Mouse (Mus musculus): ENCODE data around the gene Gpr88.
"Not testable (repeated sequence)": the region's sequence is repeated elsewhere in the genome, so short reads cannot be mapped to it uniquely, and the experiment has no call there.

Gene Gpr88

DNA sequence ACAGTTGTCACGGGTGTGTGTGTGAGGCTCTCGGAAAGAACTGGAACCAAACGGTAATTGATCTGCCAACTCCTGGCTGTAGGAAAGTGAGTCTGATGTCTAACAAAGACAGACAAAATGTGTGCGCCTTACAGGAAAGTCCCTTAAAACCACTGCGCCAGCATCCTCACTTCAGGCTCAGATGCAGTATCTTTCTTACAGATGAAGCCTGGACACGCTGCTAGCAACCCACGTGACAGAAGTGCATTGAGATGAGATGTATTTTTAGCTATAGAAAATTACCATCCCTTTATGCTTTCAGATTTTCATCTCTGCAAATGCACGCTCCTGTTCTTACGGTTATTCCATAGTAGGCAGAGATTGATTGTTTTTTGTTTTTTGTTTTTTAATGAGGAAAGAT, 10.6 kb downstream of the Gpr88 start:
- no peak for DNase-seq (ENCODE audit: extremely low spot score, low spot score)

DNA sequence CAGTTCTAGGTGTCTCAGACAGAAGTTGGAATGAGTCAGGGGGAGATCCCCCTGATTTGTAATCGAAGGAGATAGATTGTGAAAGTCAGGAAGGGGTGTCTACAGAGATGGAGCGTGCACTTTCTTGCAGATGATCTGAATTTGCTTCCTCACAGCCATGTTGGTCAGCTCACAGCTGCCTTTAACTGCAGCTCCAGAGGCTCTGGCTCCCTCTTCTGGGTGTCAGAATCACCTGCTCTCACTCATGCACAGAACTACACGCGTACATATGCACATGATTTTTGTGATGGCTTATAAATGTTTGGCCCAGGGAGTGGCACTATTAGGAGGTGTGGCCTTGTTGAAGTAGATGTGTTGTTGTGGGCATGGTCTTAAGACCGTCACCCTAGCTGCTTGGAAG, 15.8 kb downstream of the Gpr88 start:
- no peak for DNase-seq (ENCODE audit: extremely low spot score, low spot score)

DNA sequence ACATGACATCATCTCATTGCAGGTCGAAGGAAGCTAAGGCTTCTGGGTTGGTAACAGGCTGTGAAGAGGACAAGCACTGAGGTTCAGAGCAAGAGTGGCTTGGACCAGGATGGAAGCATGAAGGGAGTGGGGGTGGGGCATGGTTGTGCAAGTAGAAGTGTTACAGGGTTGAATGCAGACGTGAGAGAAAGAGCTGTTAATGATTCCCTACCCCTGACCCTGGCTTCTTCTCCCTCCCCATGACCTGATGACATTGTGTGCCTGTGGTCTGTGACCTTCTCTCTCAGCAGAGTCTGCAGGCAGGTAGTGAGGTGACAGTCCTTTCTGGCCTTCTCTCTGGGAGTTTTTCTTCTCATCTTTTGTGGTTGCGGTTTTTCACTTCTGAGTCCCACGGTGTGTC, 16.4 kb downstream of the Gpr88 start:
- no peak for DNase-seq (ENCODE audit: extremely low spot score, low spot score)

DNA sequence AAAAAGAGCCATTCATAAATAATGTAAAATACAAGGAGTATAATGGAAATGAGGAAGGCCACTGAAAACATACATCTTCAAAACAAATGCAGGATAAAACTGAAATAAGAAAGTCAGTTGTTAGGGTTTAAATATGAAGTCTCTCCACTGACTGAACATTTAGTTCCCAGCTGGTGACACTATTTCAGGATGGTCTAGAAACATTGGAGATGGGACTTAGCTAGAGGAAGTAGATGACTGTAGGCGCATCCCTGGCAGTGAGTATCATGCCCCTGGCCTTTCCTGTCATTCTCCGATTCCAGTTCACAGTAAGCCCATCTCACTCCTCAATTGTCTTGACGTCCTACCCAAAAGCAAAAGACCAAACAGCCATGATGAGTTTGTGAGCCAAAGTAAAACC, 19.8 kb downstream of the Gpr88 start:
- no peak for DNase-seq (ENCODE audit: extremely low spot score, low spot score)

DNA sequence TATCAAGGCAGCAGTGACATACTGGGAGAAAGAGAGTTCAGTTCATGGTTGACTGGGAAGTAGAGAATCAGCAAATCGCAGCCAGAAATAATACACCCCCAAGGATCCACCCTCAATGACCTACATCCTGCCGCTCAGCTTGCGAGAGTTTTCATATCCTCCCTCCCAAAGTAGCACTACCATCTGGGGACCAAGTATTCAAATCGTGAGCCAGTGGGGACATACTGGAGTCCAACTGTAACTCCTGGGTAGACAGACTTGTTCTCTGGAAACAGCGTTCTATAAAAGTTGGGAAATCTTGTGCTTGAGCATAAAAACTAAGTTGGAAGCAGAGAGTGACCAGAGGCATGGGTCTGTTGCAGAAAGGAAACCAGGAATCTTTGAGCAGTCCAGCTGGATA, 20.5 kb downstream of the Gpr88 start:
- no peak for DNase-seq (ENCODE audit: extremely low spot score, low spot score)

DNA sequence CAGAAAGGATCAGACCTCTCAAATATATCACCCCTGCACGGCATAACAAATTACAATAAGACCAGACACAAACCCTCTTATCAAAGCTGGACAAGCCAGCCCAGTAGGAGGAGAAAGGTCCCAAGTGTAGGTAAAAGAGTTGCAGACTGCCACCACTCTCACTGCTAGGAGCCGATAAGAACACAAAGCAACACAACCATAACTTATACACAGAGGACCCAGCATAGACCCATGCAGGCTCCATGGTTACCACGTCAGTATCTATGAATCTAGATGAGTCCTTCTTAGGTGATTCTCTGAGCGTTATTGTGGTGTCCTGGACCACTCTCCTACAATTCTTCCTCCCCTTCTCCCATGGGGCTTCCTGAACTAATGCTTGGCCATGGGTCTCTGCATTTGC, 24.0 kb downstream of the Gpr88 start:
- no peak for DNase-seq (ENCODE audit: extremely low spot score, low spot score)

DNA sequence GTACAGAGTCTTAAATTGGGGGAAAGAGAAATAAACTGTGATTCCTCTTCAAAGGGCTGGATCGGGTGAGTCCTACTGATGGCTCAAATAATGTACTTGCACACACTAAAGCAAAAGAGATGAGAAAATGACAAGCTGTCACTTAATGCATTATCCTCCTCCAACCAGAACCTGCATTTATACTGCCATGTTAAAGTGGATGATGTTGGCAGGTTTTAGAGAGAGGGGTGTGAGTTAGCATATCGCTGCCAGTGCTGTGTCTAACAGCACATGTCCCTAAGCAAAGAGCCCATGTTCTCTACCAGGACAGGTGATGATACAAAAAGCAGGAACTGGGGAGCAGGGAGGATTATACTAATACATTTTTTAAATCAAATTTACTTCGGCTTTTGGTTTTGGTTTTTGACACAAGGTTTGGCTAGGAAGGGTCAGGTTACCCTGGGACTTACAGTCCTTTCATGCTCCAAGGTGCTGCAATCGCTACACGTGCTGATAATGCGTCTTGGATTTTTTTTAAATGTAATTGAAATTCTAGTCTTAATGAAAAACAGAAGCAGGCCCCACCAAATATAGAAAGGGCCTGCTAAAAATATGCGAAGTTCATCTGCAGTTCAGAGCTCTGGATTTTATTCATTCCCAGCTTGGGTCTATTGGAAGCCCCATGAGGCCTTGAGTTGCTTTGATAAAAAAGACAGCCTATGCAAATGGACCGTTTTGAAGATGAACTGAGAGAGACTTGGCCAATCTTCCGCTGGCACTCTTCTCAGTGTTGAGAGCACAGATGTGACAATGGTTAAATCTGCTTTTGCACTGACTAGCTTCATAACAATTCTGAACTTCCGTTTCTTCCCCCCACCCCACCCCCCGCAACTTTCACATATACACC, 24.7 kb downstream of the Gpr88 start:
- DNase-seq (ENCODE audit: extremely low spot score, low spot score) = no peak

DNA sequence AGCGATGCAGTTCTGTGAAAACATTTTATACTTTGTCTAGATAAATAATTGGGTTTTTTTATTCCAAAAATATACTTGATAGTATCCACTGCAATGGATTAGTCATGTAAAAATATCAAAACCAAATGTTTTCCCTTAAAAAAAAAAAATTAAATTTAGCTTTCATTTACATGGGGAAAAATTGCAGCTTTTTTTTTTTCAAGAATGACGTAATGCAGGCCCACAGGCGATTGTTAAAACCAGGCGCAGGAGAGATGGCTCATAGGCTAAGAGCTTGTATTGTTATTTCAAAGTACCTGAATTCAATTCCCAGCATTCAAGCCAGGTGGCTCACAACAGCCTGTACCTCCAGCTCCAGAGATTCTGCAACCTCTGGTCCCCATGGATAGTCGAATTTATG, 25.9 kb downstream of the Gpr88 start:
- DNase-seq (ENCODE audit: extremely low spot score, low spot score) = no peak

DNA sequence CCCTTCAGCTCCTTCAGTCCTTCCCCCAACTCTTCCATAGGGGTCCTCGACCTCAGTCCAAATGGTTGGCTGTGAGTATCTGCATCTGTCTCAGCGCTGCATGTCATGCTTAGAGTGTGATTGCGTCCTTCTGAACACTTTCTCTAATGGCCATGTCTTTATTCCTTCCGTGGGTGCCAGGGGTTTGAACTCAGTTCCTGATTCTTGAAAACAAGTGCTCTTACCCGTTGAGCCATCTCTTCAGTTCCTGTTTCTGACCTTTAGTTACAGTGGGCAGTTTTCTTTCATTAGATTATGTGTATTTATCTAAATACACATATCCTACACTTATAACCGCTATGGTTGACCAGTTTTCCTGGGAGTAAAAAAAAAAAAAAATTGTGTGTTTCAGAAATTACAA, 26.4 kb downstream of the Gpr88 start:
- no peak for DNase-seq (ENCODE audit: extremely low spot score, low spot score)

DNA sequence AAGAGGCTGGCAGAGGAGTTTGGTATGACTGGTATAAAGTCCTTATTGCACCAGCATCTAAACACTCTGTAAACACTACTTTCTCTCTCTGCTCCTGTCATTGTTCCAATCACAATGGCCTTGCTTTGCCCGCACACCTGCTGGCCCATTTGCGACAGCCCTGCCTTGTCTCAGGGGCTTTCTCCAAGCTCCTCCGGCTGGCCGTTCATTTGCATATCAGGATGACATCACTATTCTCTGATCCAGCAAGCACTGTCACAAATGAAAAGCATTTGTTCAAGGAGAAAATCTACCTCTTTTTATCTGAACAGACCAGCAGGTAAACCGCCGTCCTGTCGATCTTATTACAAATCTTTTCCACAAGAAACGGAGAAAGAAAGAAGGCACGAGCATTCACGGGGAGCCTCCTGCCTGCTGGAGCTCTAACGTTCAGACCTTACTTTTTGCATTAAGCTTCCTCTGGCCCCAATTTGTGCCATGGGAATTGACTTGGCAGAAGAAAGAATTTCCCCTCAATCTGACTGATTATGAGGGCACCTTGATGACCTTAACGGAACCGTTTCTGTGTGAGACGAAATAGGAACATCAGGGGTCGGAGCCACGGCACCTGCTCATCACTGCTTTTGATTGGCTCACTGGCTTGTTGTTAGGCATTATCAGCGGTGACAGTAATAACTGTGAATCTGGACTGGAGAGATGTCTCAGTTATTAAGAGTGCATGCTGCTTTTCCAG, 30.6 kb downstream of the Gpr88 start:
- DNase-seq (ENCODE audit: extremely low spot score, low spot score) = no peak

DNA sequence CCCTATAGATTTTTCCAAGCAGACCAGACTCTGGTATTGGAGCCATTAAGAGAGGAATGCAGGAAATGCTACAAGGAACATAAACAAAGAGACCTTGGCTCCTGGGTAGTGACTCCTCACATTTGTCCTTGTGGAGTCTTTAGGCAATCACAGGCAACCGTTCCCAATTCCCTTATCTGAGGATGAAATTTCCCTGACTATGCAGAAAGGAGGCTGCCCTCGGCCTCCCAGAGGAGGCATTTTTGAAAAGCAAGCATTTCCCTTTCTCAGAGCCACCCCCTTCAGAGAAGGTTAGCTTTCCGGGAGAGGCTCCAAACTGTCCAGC, 31.7 kb downstream of the Gpr88 start:
- no peak for DNase-seq (ENCODE audit: extremely low spot score, low spot score)

DNA sequence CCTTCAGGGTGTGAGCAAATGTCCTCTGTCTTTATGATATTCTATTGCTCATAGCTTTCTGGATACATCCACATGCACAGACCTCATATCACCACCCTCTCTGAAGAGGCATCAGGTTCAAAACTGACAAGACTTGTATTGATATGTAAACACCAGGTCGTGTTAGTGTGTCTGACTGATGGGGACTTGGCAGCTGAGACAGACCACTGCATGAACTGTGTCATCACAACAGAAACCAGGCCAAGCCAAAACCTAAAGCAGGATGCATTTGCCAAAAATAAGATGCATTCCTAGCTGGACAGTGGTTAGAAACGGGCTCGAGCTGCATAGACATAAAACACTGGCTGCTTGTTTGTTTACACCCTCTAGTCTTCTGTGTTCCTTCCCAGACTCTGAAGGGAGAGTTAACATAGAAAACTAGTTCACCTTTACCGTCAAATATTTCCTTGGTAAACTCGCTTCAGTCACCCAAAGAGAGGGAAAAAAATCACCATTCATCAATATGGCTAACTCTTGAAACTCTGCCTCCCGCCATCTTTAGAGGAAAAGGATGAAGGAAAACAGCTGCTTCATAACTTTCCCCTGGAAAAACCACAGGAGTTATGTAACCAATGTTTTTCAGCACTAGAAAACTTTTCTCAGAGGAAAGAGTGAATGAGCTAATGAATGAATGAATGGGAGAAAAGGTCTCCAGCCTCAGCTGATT, 32.2 kb downstream of the Gpr88 start:
- no peak for DNase-seq (ENCODE audit: extremely low spot score, low spot score)

DNA sequence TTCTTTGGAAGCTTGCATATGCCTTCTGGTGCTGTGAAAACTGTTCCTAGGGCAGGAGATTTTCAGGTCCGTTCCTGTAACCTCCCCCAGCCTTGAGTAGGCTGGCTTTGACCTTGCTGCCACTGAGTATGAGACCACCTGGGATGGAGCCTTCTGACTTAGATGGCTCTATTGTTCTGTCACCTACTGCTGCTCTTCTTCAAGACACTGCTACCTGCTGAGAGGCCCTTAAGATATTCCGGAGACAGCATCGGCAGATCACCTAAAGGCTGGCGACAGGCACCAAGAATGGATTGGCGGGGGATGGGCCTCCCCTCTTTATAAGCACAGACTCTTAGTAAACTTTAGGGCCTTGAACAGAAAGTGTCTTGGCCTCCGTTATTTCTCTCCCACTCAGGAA, 35.9 kb downstream of the Gpr88 start:
- not testable (repeated sequence) for DNase-seq (ENCODE audit: extremely low spot score, low spot score)

DNA sequence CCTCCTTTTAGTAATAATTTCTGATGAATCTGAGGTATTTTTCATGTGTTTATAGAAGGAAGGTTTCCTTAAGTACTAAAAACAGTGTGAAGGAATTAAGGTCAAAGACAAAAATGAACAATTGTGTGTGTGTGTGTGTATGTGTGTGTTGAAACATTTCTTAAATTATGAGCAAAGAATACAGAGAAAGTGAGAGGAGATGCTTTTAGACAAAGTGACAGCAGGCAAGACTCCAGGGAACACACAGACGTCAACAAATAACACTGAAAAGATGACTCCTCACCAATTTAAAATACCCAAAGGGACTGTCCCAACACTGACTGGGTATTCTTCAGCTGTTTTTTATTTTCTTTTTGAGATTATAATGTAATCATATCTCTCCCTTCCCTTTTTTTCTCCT, 37.0 kb downstream of the Gpr88 start:
- no peak for DNase-seq (ENCODE audit: extremely low spot score, low spot score)

DNA sequence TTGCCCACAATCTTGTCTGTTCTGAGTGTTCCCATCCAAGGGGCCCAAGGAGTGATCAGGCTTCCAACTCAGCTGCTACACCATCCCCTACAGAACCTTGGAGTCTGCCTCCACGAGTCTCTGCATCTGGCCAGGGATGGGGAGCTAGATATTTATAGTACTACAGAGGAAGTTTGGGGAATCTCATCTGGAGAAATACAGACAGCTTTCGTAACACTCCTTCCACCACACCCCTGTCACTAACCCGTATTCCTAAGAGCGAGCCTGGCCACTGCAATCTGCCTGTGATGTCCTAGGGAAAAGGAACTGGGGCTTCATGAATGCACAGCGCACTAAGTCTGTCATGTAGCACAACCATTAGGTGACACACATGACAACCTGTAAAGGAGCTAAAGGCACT, 41.7 kb downstream of the Gpr88 start:
- DNase-seq (ENCODE audit: extremely low spot score, low spot score) = no peak

DNA sequence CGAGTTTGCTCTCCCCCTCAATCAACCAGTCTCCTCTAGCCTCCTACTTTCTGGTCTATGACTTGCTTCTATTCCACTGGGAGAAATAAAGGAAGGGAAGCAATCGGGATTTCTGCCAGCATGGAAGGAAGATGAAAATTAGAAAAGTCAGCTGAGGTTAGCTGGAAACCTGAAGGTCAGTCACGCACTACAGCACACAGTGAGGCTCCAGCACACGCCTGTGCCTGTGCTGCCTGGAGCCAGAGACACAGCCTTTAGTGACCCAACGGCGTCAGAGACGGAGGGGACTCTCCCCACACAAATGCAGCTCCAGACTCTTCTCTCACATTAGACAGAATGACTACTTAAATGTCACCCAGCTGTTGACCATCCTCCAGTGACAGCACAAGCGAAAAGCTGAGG, 42.6 kb downstream of the Gpr88 start:
- no peak for DNase-seq (ENCODE audit: extremely low spot score, low spot score)

DNA sequence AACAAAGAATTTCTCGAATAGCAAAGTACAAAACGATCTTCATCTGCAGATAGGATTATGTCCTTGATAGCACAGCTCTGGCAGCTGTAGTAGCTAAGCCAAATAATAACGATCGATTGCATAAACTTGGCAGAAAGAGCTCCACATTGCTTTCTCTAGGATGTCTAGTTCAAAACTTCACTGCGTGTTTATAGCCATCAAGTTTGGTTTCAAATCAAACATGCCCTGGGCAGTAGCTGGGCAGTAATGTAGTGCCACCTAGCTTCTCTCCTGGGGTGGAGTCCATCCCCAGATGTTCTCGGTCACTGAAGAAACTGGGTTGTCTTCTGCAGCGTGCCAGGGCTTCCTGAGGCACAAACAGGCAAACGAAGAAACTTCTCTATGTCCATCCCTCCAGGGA, 44.1 kb downstream of the Gpr88 start:
- DNase-seq (ENCODE audit: extremely low spot score, low spot score) = no peak

DNA sequence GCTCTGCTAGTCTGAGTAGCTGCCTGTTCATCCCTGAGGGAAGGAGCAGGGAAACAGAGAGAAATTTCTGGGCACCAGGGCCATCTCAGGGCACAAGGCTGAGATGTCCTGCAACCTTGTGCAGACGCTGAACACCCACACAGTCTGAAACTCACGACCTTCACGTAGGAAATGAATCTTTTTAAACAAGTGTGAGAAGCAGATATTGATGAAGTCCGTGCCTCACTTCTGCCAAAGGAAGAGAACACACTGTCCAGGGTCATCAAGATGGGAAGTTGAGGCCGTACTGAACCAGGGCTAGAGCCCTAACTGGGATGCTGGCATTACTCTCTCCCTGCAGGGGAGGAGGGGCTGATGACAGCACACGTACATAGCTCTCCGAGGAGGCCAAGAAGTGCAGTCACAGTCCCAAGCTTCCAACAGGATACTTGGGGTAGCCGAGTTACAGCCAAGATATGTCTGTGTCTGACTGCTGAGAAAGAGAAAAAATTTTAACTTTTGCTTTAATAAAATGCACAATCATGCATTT, 46.9 kb downstream of the Gpr88 start:
- DNase-seq (ENCODE audit: extremely low spot score, low spot score) = no peak

DNA sequence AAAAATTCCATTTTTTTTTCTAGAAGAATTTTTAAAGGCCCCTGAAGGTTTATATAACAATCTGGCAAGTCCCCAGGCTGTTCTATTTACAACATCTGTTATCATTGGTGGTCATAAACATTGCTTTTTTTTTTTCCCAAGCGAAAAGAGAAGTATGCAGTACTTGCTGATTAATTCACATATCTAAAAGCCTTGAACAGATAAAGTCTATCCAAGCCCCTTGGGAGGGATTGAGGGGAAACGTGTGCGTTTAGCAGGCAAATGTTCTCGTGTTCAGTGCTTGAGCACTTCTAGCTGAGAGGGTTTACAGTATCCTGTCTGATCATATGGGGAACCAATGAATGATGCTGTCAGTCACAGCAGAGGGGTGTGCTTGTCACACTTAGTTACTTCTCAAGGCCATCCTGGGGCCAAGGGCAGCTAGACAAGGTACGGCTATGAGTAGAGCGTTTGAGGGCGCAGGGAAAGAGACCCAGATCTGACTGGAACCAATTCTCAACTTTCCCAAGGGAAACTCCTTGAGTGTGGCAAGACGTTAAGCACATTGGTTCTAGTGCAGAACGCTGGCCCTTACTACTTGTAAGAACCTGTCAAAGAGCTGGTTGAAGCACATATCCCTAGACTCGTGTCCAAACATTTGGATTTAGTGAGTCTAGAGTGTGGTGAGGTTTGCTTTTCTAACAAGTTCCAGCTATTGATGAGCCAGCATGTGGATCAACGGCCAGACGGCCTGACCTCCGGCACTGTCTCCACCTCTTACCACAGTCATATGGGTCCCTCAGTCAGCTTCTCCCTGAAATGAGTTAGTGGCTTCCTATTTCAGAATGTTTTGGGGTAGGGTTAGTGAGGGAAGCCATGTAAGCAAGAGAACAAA, 47.7 kb downstream of the Gpr88 start:
- DNase-seq (ENCODE audit: extremely low spot score, low spot score) = no peak

DNA sequence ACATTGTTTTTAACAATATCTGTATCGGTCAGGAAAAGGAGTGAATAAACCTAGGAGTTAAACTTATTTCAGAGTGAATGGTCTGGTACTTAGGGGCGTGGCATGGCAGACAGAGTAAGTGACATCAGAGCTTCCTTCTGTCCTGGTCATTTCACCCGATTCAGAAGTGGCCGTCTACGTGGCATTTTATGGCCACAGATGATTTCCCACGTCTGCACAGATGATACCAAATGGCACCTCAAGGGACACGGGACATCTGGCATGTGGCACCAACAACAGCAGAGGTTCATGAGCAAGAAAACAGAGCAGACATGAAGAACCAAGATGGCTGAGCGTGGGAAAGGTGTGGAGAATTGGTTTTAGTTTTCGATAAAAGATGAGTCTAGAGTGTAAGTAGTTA, 48.7 kb downstream of the Gpr88 start:
- DNase-seq (ENCODE audit: extremely low spot score, low spot score) = no peak

DNA sequence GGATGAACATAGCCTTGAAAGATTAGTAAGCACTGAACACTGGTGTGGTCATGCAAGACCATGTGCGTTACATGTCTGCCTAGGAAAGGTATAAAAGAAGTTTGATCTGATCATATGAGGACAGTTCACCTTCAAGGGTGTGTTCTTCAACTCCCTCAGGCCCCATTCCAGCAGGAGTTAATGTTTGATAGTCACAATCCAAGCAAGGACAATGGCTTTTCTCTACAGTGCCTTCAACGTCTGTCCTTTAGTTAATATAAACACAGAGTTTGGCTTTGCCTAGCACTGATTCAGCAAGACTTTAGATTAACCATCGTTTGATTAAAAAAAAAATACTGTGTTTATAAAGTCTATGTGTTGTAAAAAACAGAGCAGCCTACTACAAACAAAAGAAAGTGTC, 49.4 kb downstream of the Gpr88 start:
- DNase-seq (ENCODE audit: extremely low spot score, low spot score) = no peak
